Mouse (Mus musculus): ENCODE measurements around the gene Mrpl27.
A peak's percentile ranks its signal among the peaks of the same experiment; 100 is the strongest.
"Not testable (repeated sequence)": the region's sequence is repeated elsewhere in the genome, so short reads cannot be mapped to it uniquely, and the experiment has no call there.

Mrpl27 gene

GRCm38 (mm10) chr11:94665281-94665680 lies 11.7 kb downstream of the Mrpl27 start:
- no peak for DNase-seq (ENCODE audit: low read depth, low spot score)

GRCm38 (mm10) chr11:94674984-94675383 lies 21.4 kb downstream of the Mrpl27 start:
- DNase-seq (ENCODE audit: low read depth, low spot score) = no peak

GRCm38 (mm10) chr11:94675446-94675845 lies 21.9 kb downstream of the Mrpl27 start:
- no peak for DNase-seq (ENCODE audit: low read depth, low spot score)

- DNase-seq (ENCODE audit: low read depth, low spot score) = no peak
Observed at GRCm38 (mm10) chr11:94676308-94676707, 22.7 kb downstream of the Mrpl27 start.

- peak; percentile 80 for DNase-seq (ENCODE audit: low read depth, low spot score)
Observed at GRCm38 (mm10) chr11:94676754-94677606, 23.4 kb downstream of the Mrpl27 start, which contains the start of gene Xylt2. Gene Xylt2, minus strand, starts transcription at chr11:94677515.

GRCm38 (mm10) chr11:94677607-94678145 lies 24.1 kb downstream of the Mrpl27 start:
- DNase-seq (ENCODE audit: low read depth, low spot score) = no peak

GRCm38 (mm10) chr11:94680639-94681038 lies 27.1 kb downstream of the Mrpl27 start:
- DNase-seq (ENCODE audit: low read depth, low spot score) = peak; percentile 18

- DNase-seq (ENCODE audit: low read depth, low spot score) = no peak
Observed at GRCm38 (mm10) chr11:94681640-94682039, 28.1 kb downstream of the Mrpl27 start.

GRCm38 (mm10) chr11:94682427-94682826 lies 28.9 kb downstream of the Mrpl27 start:
- no peak for DNase-seq (ENCODE audit: low read depth, low spot score)

- no peak for DNase-seq (ENCODE audit: low read depth, low spot score)
Observed at GRCm38 (mm10) chr11:94687178-94687577, 33.6 kb downstream of the Mrpl27 start.

- DNase-seq (ENCODE audit: low read depth, low spot score) = not testable (repeated sequence)
Observed at GRCm38 (mm10) chr11:94692502-94692901, 38.9 kb downstream of the Mrpl27 start.

- no peak for DNase-seq (ENCODE audit: low read depth, low spot score)
Observed at GRCm38 (mm10) chr11:94695508-94695907, 41.9 kb downstream of the Mrpl27 start.

- DNase-seq (ENCODE audit: low read depth, low spot score) = no peak
Observed at GRCm38 (mm10) chr11:94697140-94697539, 43.6 kb downstream of the Mrpl27 start.

GRCm38 (mm10) chr11:94697703-94698464 lies 44.3 kb downstream of the Mrpl27 start:
- no peak for DNase-seq (ENCODE audit: low read depth, low spot score)

GRCm38 (mm10) chr11:94699399-94699798 lies 45.8 kb downstream of the Mrpl27 start:
- no peak for DNase-seq (ENCODE audit: low read depth, low spot score)

- no peak for DNase-seq (ENCODE audit: low read depth, low spot score)
Observed at GRCm38 (mm10) chr11:94701401-94702215, 48.0 kb downstream of the Mrpl27 start.

- DNase-seq (ENCODE audit: low read depth, low spot score) = no peak
Observed at GRCm38 (mm10) chr11:94702216-94702610, 48.6 kb downstream of the Mrpl27 start.

- no peak for DNase-seq (ENCODE audit: low read depth, low spot score)
Observed at GRCm38 (mm10) chr11:94704020-94704419, 50.5 kb downstream of the Mrpl27 start.

GRCm38 (mm10) chr11:94704472-94704871 lies 50.9 kb downstream of the Mrpl27 start, which contains the start of gene Gm11541:
Gene Gm11541, minus strand, starts transcription at chr11:94704499.
- DNase-seq (ENCODE audit: low read depth, low spot score) = no peak

Measured in 3T3-L1 (cell line).